Mouse (Mus musculus) MEL (cell line): Measurements from ENCODE around the gene Slc5a5.

ENCODE experiments used
- CTCF ChIP-seq, 3 experiments: IDR thresholded peaks in 2 of 3; conservative IDR thresholded peaks in 1 of 3; 2 replicates each; pipeline ENCODE4 v1.5.1; 2011 to 2012; ENCODE audit warnings: low read length in 3 of 3, low read depth in 2 of 3, mild to moderate bottlenecking in 2 of 3, improper control_type of control experiment in 1 of 3, inconsistent platforms in 1 of 3, mixed read lengths in 1 of 3, moderate library complexity in 1 of 3; ENCODE audit not compliant: control insufficient read depth in 1 of 3, insufficient read depth in 1 of 3, poor library complexity in 1 of 3, severe bottlenecking in 1 of 3
- ELF1 ChIP-seq: IDR thresholded peaks from 2 replicates; pipeline ENCODE4 v1.6.1; 2014; ENCODE audit warnings: low read depth, mild to moderate bottlenecking, inconsistent platforms, low read length, improper control_type of control experiment, moderate library complexity
- GABPA ChIP-seq: IDR thresholded peaks from 2 replicates; pipeline ENCODE4 v1.6.1; 2012; ENCODE audit warnings: low read depth, mild to moderate bottlenecking, inconsistent platforms, low read length, improper control_type of control experiment, moderate library complexity
- HCFC1 ChIP-seq: IDR thresholded peaks from 2 replicates; pipeline ENCODE4 v1.6.1; 2012; ENCODE audit warnings: low read depth, mild to moderate bottlenecking, inconsistent platforms, low read length, improper control_type of control experiment, moderate library complexity
- JUND ChIP-seq: IDR thresholded peaks from 2 replicates; pipeline ENCODE4 v1.6.1; 2011; ENCODE audit warnings: low read depth, mild to moderate bottlenecking, improper control_type of control experiment, low read length
- KAT2A ChIP-seq: conservative IDR thresholded peaks from 2 replicates; pipeline ENCODE4 v1.6.1; 2012; ENCODE audit warnings: low read depth, low read length, improper control_type of control experiment, inconsistent platforms
- MAFK ChIP-seq: IDR thresholded peaks from 2 replicates; pipeline ENCODE4 v1.6.1; 2011; ENCODE audit warnings: low read depth, mild to moderate bottlenecking, low read length, improper control_type of control experiment, borderline replicate concordance
- NELFE ChIP-seq: IDR thresholded peaks from 2 replicates; pipeline ENCODE4 v1.6.1; 2011; ENCODE audit warnings: low read depth, low read length, improper control_type of control experiment
- POLR2AphosphoS5 ChIP-seq: IDR thresholded peaks from 2 replicates; pipeline ENCODE4 v1.6.1; 2012; ENCODE audit warnings: low read depth, borderline replicate concordance, mild to moderate bottlenecking, inconsistent platforms, low read length, moderate library complexity, mixed read lengths
- SIN3A ChIP-seq: IDR thresholded peaks from 2 replicates; pipeline ENCODE4 v1.6.1; 2012; ENCODE audit warnings: low read length, improper control_type of control experiment, inconsistent platforms
- USF1 ChIP-seq: IDR thresholded peaks from 2 replicates; pipeline ENCODE4 v1.6.1; 2014; ENCODE audit warnings: low read depth, mild to moderate bottlenecking, inconsistent platforms, low read length, improper control_type of control experiment, moderate library complexity
- ZKSCAN1 ChIP-seq: IDR thresholded peaks from 2 replicates; pipeline ENCODE4 v1.6.1; 2012; ENCODE audit warnings: low read depth, mild to moderate bottlenecking, inconsistent platforms, low read length, improper control_type of control experiment, moderate library complexity

DNA sequence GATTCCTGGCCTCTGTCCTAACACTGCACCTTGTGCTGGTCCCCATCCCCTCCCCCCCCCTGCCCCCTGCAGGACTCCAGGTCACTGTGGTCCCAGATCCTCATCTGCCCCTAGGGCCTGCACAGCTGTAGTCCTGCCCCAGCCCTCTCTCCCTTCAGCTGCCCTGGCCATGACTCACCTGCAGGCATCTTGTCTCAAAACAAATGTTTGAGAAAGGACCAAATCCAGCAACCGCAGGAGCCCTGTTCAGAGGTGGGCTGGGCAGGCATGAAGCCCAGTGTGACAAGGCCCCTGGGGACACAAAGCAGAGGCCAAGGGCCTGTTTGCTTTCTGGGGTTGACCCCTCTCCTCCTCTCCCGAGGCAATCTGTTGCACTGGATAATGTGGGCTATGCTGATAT, 14.4 kb downstream of the Slc5a5 start:
- TF ChIP-seq ELF1 (no peak), CTCF (IDR thresholded peaks at IDR 0.05 in 2 of 3, conservative IDR thresholded peaks at IDR 0.05 in 1 of 3; ENCODE audit: control insufficient read depth in 1 of 3, insufficient read depth in 1 of 3, low read depth in 2 of 3, low read length in 3 of 3, poor library complexity in 1 of 3, severe bottlenecking in 1 of 3) (no peak), SIN3A (no peak), HCFC1 (no peak), ZKSCAN1 (no peak), NELFE (no peak), POLR2AphosphoS5 (no peak), GABPA (no peak), KAT2A (no peak), JUND (no peak), MAFK (no peak), USF1 (no peak)
